Mouse (Mus musculus): Measurements from ENCODE around the gene Lgr6.

Lgr6 gene

DNA sequence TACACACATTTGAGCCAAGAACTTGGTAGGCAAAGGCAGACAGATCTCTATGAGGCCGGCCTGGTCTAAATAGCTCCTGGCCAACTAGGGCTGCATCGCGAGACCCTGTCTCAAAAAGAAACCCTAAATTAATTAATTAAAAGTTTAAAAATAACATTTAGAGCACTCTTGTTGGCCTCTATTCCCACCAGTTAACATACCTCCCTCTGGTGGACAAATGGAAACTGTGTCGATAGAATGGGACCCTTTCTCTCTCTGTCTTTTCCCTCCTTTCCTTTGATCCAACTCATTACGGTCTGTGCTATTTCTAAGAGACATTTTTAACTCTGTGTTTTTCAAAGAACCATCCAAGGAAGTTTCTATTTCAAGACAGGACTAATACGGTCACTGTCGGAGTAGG lies 144.4 kb downstream of the Lgr6 start:
- no peak for DNase-seq (ENCODE audit: low spot score in 2 of 2)

GRCm38 (mm10) chr1:134955637-134956176 lies 149.4 kb downstream of the Lgr6 start, which contains the start of gene Ppp1r12b:
Gene Ppp1r12b (minus strand): TSS chr1:134955942.
- DNase-seq (ENCODE audit: low spot score in 2 of 2) = peak; percentile 96 to 97

DNA sequence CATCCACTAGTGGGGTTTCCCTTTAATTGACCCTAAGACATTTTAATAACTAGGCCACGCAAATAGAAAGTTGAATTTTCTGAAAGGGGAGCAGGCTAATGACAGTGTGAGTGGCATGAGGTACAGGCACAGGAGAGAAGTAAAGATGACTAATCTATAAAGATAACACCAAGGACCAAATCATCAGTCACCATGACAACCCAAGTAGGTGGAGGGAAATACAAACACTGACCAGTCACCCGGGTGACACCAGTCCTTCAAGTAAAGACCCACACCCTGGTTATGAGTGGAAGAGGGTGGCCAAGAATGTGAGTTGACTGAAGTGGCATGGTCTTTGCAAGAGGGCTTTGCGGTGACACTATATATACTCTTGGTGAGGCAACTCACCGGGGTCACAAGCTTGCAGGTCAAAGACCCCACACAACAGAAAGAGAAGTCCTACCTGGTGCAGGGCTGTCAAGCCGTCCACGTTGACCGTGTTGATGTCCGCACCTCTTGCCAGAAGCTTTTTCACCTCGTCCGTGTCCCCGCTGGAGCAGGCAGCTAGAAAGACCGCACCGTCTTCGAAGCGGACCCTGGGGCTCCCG lies 149.9 kb downstream of the Lgr6 start:
- DNase-seq (ENCODE audit: low spot score in 2 of 2) = peak; percentile 21 to 24

GRCm38 (mm10) chr1:134949946-134950345 lies 155.1 kb downstream of the Lgr6 start:
- peak in 1 of 2 experiments; percentile 41 for DNase-seq (ENCODE audit: low spot score in 2 of 2)

GRCm38 (mm10) chr1:134947590-134947989 lies 157.5 kb downstream of the Lgr6 start:
- no peak for DNase-seq (ENCODE audit: low spot score in 2 of 2)

- DNase-seq (ENCODE audit: low spot score in 2 of 2) = no peak
Measured at GRCm38 (mm10) chr1:134942898-134943297, 162.2 kb downstream of the Lgr6 start.

DNA sequence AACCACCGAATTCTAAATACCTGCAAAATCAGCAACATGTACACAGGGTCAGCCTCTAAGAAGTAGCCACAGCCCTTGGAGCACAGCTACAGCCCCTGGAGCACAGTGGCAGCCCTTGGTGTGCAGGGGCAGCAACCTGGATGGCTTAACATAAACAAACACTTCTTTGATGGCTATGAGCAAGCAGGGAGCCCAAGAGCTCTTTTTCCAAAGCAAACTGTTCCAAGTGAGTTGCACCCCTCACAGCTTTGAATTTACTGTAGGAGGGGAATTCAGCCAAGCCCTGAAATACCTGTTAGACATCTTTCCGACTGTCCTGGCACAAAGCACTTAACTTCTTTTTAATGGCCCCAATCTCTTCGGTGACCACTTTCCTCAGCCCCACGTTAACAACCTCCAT lies 164.2 kb downstream of the Lgr6 start:
- no peak for DNase-seq (ENCODE audit: low spot score in 2 of 2)

GRCm38 (mm10) chr1:134938233-134938632 lies 166.8 kb downstream of the Lgr6 start:
- no peak for DNase-seq (ENCODE audit: low spot score in 2 of 2)

GRCm38 (mm10) chr1:134936335-134936734 lies 168.7 kb downstream of the Lgr6 start:
- peak in 1 of 2 experiments; percentile 43 for DNase-seq (ENCODE audit: low spot score in 2 of 2)

Measured in heart, adult 9 months (tissue).